Mouse (Mus musculus) left cerebral cortex, adult 18-20 months (tissue): Measurements from ENCODE around the gene Cmpk1. TPM values are rescaled to one million over a fixed set of nuclear protein-coding genes. Genes with fewer than 3 reads are reported as not detected.

Experiments
- DNase-seq, 2 experiments: peaks; one replicate each; pipeline ENCODE4 v3.0.0; 2021 to 2022; ENCODE audit warnings: low spot score in 2 of 2, mixed read lengths in 1 of 2
- total RNA-seq, 2 experiments: library from RNA; stranded (reverse); gene quantifications; 2 replicates each; pipeline ENCODE4 v1.2.3; 2021

Cmpk1 gene
- total RNA-seq, 2 experiments from 2014 or later, result 68.2 to 79.4 TPM

DNA sequence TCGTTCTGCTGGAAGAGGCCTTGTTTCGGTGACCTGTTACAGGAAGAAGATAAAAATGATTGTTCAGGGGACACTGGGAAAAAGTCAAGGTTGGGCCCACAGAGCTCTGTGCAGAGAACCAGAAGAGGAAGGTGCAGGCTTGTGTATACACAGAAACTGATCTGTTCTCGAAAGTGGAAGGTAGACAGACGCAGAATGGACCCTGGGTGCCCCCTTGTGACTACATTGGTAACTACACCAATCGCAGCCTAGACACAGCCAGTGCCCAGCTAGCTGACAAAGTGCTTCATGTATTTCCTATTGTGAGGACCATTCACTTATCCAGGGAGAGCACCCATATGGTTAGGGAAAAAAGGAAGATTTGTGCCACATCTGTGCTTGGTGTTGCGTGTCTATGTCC, 39.6 kb downstream of the Cmpk1 start:
- DNase-seq, result peak; percentile 88 to 90

DNA sequence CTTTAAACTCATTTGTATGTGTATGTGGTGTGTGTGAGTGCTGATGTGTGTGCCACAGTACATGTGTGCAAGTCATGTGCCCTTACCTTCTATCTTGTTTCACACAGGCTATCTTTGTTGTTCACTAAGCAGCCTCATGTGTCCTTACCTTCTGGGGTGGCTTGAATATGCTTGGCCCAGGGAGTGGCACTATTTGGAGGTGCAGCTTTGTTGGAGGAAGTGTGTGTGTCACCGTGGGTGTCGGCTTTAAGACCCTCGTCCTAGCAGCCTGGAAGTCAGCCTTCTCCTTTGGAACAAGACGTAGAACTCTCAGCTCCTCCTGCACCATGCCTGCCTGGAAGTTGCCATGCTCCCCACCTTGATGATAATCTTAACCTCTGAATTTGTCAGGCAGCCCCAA, 40.6 kb downstream of the Cmpk1 start:
- DNase-seq, result no peak

DNA sequence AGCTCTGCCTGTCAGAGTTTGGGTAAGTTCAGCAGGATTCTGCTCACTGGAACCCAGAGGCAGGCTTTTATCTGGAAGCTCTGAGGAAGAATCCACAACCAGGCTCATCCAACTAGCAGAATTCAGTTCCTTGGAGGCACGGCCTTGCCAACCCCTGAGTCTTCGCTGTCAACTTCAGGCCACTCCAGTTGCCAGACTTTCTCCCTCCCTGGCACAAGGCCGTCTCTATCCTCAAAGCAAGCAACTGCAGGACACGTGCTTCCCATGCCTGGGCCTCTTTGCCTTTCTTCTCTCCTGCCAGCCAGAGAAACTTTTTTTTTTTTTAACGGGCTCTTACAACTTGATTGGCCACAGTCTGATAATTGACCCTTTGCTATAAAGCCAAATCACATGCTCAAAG, 42.0 kb downstream of the Cmpk1 start:
- no peak for DNase-seq

DNA sequence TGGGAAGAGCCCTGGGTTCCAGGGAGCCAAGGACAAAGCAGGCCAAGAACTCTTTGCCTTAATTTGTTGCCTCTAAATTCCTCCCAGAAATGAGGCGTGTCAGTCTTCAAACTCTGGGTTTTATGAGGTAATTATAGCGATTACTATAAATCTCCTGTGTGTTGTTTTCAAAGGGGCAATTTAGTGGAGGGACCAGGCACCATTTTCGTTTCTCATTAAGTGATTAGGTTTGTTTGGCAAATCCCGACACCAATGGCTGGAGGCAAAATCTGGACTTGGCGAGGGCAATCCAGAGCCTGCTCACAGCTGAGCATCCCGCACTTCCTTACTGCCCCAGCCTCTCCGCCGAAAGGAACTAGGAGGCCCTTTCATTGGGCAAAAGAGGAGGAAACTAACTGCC, 44.5 kb downstream of the Cmpk1 start:
- no peak for DNase-seq

DNA sequence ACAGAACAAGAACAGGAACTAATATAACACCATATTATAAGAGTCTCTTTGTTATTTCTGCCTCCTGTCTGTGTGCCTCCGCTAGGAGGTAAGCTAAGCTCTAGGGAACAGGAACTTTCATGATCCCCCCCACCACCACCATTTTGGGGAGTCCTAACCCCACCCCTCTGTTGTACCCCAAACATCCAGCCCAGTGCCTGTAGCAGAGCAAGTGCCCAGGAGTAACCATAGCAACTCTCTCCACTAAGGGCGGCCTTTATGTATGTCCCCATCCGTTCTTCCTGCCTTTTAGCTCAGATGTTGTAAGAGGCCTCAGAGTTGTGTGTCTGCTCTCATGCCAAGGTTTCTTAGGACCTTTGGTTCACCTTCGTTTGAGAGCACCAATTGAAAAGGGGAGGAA, 44.9 kb downstream of the Cmpk1 start:
- no peak for DNase-seq

DNA sequence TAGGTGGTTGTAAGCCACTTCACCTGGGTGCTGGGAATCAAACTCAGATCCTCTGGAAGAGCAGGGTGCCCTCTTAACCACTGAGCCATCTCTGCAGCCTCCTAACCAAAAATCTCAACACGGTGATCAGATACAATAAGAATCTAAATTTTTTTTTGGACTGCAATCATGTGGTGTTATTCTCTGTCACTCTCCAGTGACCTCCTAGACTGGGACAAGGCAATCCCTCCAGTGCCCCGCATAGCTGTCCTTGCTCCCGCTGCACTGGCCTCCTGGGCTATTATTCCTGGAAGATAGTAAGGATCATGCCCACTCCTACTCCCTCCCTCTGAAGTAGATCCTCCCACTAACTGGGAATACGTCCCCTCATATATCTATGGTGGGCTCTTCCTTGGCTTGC, 45.7 kb downstream of the Cmpk1 start:
- no peak for DNase-seq

DNA sequence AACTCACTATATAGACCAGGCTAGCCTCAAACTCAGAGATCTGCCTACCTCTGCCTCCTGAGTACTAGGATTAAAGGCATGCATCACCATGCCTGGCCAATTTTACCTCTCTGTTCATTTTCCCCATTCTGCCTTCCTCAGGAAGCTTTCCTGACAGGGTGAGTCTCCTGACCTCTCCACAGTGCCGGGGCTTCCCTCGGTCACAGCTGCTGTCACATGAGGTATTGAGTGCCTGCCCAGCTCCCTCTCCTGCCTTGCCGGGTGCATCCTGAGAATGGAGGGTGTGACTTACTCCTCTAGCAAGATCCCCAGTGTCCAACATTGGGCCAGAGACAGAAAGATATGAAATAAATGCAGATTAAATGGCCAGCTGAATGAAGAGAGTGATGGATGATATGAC, 48.8 kb downstream of the Cmpk1 start:
- no peak for DNase-seq

DNA sequence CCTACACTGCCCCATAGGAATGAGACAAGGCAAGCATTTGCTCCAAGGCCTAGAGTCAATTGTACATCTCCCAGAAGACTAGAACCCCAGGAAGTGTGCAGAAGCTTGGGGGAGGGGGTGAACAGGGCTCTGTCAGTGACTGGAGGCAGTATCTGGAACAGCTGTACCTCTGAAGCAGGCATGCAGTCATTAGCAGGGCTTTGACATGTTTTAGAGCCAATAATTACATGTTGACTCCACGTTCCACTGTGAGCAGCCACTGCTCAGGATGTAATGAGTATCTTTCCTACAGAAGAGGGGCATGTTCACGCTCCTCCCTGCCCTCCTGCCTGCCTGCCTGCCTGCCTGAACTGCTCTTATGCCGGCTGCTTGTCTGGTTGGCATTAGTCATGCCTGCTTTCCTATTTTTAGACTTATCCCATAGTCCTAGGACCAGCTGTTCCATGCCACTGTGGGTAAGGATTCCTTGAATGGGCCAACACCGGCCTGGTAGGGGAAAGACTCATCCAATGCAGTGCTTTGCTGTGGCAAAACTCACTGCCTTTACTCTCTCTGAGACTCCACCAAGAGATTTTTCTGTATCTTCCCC, 49.5 kb downstream of the Cmpk1 start:
- DNase-seq, result no peak

DNA sequence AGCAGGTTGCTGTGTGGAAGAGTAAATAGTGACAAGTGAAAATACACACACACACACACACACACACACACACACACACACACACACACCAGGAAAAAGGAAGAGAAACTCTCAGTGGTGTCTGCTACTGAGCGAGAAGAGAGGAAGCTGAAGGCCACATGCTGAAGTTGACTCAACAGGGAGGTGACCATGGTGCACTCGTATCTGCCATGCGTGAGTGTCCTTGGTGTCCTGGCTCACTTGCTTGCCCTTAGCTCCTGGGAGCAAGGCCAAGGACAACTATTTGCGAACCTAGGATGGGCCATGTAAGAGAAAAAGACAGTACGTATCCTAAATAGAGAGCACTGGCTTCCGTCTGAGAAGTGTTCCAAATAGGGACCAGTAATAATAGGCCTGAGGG, 52.9 kb downstream of the Cmpk1 start:
- no peak for DNase-seq

DNA sequence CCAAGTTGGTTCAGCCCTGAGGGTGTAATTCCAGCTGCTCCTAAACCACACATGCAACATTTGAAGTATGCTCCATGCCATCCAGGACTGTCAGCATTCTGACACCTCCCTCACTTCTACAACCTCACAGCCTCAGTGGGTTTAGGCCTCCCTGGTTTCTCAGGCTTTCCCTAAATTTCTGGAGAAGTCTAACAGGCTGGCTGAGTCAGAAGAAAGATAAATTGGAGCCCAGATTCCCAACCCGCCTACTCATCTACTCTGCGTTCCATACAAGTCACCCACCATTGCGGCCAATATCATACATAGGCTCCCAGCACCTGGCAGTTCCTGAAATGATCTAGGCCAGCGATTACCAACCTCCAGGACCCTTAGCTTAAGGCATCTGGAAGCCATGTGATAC, 54.3 kb downstream of the Cmpk1 start:
- peak in 1 of 2 experiments; percentile 16 for DNase-seq

DNA sequence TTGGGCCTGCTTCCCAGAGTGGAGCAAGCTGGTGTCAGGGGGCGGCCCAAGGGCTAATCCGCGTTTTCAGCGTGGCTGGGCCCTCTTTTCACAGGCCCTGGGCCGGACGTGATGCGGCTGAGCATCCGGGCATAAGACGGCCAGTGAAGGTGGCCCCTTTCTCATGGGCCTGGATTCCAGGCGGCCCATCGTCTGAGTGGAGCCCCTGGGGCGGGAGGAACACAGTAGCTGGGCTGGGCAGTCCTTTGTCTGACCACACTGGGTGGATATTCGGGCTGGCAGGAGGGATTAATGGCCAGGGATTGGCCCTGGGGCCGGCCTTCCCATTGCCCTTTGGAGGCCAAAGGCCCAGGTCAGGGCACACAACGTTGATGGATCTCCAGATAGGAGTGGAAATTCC, 57.9 kb downstream of the Cmpk1 start:
- no peak for DNase-seq

DNA sequence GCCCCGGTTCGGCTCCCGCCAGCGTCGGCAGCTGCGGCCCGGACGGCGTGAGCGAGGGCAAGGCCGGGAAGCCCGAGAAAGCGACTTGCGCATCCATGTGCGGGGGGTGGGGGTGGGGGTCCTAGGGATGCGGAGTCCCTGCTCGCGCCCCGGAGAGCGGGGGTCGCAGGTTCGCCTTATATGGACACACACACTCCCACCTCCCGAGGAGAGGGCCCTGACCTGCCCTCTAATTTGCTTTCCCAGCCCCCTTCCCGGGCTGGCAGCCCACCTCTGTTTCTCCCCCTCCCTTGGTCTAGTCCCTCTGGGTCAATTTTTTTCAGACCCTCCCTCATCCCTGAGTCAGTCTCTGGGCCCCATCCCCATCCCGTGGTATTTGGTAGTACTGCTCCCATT, 61.1 kb downstream of the Cmpk1 start, which contains the start of gene Foxe3:
TSS of gene Foxe3 (minus strand) at position 97 of the 396 bp plus-strand sequence.
- no peak for DNase-seq

DNA sequence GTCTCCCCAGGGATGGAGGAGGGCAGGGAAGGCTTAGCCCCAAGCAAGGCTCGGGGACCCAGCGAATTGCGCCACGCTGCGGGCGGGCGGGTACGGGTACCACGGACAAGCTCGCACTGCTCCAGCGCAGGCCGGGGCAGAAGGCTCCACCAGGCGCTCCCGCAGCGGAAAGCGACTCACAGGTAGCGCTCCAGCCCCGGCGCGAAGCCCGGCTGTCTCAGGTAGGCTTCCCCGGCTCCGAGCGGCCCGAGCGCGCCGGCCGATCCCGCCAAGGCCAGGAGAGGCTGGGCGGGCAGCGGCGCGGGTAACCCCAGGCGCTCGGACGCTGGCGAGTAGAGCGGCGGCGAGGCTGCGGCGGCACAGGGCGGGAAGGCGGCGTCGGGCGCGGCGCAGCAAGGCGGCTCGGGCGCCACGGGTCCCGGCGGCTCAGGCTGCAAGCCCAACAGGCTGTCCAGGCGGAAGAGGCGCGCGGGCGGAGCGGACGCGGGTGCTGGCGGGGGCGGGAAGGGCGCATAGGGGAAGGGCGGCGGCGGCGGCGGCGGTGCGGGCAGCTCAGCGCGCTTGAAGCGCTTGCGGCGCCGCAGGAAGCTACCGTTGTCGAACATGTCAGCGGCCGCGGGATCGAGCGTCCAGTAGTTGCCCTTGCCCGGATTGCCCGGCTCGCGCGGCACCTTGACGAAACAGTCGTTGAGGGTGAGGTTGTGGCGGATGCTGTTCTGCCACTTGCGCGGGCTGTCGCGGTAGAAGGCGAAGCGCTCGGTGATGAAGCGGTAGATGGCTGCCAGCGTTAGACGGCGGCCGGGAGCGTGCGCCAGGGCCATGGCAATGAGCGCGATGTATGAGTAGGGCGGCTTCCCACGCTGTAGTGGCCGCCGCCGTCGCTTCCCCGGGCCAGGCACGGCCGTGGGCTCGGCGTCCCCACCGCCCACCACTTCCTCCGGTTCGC, 61.8 kb downstream of the Cmpk1 start:
- DNase-seq, result no peak

DNA sequence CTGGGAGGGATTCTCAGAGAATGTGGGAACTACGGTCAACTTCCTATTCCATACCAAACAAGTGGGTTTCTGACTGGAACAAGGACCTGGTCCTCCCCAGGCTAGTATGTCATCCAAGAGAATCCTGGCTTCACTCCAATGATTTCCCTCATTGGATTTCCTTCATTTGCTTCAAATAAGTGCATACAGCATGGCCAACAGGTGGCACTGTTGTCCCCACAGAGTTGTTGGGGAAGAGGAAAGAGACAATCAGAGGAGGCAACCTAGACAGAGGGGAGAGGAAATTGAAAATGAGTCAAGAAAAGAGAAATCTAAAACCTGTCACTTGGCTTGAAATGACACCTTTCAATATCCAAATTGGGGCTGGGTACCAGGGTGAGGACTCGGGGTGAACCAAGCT, 70.0 kb downstream of the Cmpk1 start:
- no peak for DNase-seq

DNA sequence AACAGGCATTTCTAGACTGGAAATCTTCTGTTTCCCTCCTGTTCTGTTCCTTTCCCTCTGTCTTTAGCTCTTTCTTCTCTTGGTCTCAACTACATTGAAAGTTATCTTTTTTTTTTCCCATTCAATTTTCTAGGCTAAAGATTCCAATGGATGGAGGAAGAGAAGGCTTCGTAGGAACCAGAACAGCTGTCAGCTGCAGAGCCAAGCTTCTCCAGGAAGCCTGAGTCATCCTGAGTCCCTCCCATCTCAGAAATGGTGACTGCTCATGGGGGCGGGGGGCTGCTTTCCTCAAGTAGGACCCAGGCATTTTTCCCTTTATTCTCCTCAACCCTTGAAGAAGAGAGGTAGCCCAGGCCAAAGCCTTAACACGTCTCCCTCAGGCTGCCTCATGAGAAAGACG, 71.0 kb downstream of the Cmpk1 start:
- no peak for DNase-seq

DNA sequence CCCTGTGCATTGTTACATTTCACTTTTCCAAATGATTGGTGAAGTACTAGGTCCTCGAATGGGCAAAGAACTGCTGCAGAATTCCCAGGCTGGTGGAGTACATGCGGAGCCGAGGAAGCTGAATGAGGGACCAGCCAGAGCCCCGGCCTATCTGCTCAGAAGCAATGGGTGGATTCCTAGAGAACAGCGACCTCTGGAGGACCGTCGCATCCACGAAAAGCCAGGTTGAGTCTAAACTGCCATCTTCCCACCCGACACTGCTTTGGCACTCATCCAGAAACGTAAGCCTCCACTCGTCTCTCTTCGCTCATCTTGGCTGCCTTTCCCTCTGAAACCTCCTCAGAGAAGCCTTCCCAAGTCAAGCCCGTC, 73.5 kb downstream of the Cmpk1 start:
- peak; percentile 27 to 52 for DNase-seq

DNA sequence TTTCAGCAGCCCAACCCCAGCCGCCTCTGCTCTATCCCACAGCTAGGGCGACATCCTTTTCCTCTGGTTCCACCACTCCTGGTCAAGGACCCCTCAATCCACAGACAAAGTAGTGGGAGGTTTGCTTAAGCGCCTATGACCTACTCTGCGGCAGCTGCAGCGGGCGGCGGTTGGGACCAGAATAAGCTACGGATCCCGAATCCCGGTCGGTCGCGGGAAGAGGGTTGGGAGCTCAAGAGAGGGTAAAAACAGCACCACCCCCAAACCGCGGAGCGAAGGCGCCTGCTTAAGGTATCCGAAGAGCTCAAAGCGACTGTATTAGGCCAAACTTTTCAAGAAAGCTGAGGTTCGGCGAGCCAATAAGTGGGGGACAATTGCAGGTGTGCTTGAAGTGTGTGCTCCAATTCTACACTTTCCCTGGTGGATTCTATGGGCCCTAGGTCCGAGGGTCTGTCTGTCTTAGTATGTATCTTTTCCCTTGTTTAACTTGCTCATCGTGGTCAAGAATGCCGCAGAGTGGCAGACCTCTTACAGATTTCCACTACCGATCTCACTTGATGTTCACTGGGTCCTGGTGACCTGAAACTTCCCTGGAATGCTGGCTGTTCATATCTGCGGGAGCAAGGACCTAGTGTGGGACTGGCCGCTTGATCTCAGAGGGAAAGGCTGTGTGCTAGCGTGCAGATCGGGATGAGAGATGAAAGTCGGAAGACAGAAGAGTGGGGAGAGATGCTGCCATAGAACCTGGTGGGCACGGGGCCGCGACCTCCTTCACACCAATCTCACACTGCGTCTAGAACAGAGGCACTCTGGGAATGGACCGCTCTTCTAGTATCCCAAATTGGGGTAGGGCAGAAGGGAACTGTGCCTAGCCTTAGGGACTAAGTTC, 74.1 kb downstream of the Cmpk1 start:
- DNase-seq, result no peak

DNA sequence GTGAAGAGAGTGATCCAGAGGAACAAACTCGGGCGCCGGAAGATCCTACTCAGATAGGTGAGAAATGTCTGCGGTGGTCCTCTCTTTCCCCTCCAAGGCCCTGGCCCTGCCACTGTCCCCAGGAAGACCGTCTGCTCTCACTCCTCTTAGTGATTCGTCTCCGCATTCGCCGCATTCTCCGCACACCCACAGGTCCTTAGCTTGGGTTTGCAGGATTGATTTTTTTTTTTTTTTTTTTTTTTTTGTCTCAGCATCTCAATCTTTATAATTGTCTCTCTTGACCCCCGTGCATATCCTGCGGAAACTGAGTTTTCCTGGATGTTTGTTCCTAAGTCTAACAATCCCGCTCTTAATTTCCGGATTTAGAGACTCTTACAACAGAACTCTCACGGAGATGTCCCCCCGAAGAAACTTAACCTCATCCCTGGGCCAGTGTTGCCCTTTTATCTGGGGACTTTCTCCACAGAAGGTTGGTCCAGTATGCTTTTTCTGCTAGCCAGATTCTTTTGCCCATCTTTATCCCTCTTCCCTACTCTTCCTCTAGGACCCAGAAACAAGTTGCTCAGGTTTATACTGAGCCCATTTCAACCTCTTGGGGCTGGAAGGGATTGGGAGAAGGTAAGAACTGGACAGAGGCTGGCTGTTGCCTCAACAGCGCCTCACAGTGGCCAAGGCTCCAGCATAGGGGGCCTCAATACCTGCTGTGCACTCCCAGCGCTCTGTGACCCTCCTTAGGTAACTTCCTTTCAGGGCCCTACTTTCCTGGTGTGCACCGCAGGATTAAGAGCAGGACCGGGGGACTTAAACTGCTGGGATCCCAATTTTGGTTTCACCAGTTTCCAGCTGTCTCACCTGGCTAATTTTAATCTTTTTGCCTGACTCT, 77.2 kb downstream of the Cmpk1 start:
- DNase-seq, result no peak
